Mouse (Mus musculus): ENCODE results near the gene Nxnl2. TPM values are rescaled to one million over a fixed set of nuclear protein-coding genes. Genes with fewer than 3 reads are reported as not detected.

The Nxnl2 gene
- polyA plus RNA-seq, 1 experiment from 2014 or later, result 0.30 TPM

- Histone ChIP-seq H3K27ac (no peak overlapping the region), H3K4me1 (replicated peaks) (no peaks in the 10 kb centered on the region), H3K27me3 (ENCODE audit: insufficient read depth, poor library complexity, severe bottlenecking) (no peaks in the 10 kb centered on the region), H3K36me3 (no peaks in the 10 kb centered on the region), H3K4me3 (no peak overlapping the region), H3K9me3 (no peaks in the 10 kb centered on the region)
- WGBS, result 79% methylated on average over 2 of the region's 2 CpGs
- no peak for DNase-seq (ENCODE audit: low spot score)
Observed at GRCm38 (mm10) chr13:51214746-51215145, 43.9 kb downstream of the Nxnl2 start.

GRCm38 (mm10) chr13:51220897-51221296 lies 50.1 kb downstream of the Nxnl2 start:
- H3K4me1 ChIP-seq (replicated peaks), result peaks cover 24% of the 10 kb centered on the region
- no peaks in the 10 kb centered on the region for H3K27me3 ChIP-seq (ENCODE audit: insufficient read depth, poor library complexity, severe bottlenecking)
- H3K9me3 ChIP-seq, result peaks cover 3% of the 10 kb centered on the region; the same call in 1 of the 2 replicates
- no peaks in the 10 kb centered on the region for H3K36me3 ChIP-seq
- no peak for DNase-seq (ENCODE audit: low spot score)
- peak overlapping the region; percentile 36; the same call in 1 of the 2 replicates for H3K27ac ChIP-seq
- no peak overlapping the region for H3K4me3 ChIP-seq
- 86% methylated on average over 4 of the region's 4 CpGs for WGBS

GRCm38 (mm10) chr13:51221425-51222160 lies 50.8 kb downstream of the Nxnl2 start:
- Histone ChIP-seq H3K27ac (peak overlapping the region; percentile 60), H3K27me3 (ENCODE audit: insufficient read depth, poor library complexity, severe bottlenecking) (no peaks in the 10 kb centered on the region), H3K4me3 (no peak overlapping the region), H3K9me3 (peaks cover 3% of the 10 kb centered on the region; the same call in 1 of the 2 replicates), H3K4me1 (replicated peaks) (peaks cover 24% of the 10 kb centered on the region), H3K36me3 (no peaks in the 10 kb centered on the region)
- WGBS, result 74% methylated on average over 12 of the region's 12 CpGs
- DNase-seq (ENCODE audit: low spot score), result no peak

Other genes with a start within 250 kb of the Nxnl2 start
- 75.3 and 76.4 TPM in 2 replicates for gene Spin1, start 70.1 kb upstream of the Nxnl2 start, polyA plus RNA-seq (2016; fragmentation: Nextera tagmentation; extraction: Ambion mirVana)
- gene S1pr3, start 237.6 kb downstream of the Nxnl2 start, polyA plus RNA-seq (2016; fragmentation: Nextera tagmentation; extraction: Ambion mirVana), result 48.0 and 50.6 TPM in 2 replicates

Measured in hindbrain, embryonic 10.5 days (tissue).